ENCODE assay signal across 19 mouse cellular contexts in the genomic region with DNA sequence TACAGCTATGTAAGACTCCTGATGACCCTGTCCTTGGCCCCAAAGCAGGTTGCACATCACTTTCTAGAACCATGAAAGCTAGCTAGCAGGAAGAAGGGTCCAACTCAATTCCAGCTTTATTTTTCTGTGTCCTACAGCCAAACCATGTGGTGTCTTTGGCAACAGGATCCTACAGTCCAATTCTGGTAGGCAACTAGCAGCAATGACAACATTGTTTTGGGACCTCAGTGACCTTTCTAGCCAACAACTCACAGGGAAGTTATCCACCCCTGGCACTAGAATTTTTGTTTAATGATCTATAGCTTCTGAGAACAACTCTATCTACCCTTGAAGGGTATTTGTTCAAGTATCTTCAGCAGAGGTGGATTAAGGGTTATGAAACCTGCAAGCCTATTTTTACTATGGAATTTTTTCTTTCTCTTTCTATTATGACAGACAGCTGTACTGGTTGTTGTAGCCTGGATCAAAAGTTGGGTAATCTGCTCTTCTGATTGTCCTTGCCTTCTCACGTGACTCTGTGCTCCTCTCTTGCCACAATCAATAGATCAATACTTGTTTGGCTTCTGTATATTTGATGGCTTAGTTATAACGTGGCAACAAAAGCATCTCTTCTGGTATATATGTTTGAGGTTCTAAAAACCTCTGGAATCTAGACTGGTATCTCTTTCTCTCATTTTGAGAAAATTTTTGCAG.
"Had no signal": no experiment of that assay in that cellular context is flagged by ENCODE, and none has a peak within 500 bp of the region (broad histone marks: within the 10 kb centered on the region; RNA-seq: fewer than 3 reads in every experiment).

No protein-coding gene starts in this region.

- H3K4me3 ChIP-seq: midbrain, embryonic 10.5 days; midbrain, embryonic 12.5 days; myocyte; neural tube, embryonic 13.5 days; neural tube, embryonic 15.5 days had no signal

- H3K36me3 ChIP-seq: midbrain, embryonic 10.5 days; midbrain, embryonic 12.5 days; neural tube, embryonic 13.5 days; neural tube, embryonic 15.5 days had no signal

- H3K27ac ChIP-seq: midbrain, embryonic 10.5 days; midbrain, embryonic 12.5 days; neural tube, embryonic 13.5 days; neural tube, embryonic 15.5 days had no signal

- H3K4me1 ChIP-seq: midbrain, embryonic 10.5 days; midbrain, embryonic 12.5 days; neural tube, embryonic 13.5 days; neural tube, embryonic 15.5 days had no signal

- H3K9ac ChIP-seq: lung, embryonic 14.5 days; midbrain, embryonic 12.5 days; neural tube, embryonic 13.5 days; neural tube, embryonic 15.5 days had no signal

- ATAC-seq: midbrain, embryonic 16.5 days had no signal

- DNase-seq: lung, adult 18-20 months; lung, embryonic 14.5 days; lung, postnatal 10 days; lung, postnatal 4 days; midbrain, embryonic 14.5 days; retina, postnatal 1 day; right cerebral cortex, adult 18-20 months; right cerebral cortex, postnatal 25 days; right cerebral cortex, postnatal 4 days; spleen, adult 18-20 months; thymus, adult 18-20 months; thymus, postnatal 14 days; thymus, postnatal 36 days had no signal

- H3K4me2 ChIP-seq: lung, embryonic 14.5 days; midbrain, embryonic 12.5 days; neural tube, embryonic 13.5 days; neural tube, embryonic 15.5 days had no signal

- H3K27me3 ChIP-seq: midbrain, embryonic 12.5 days; neural tube, embryonic 13.5 days; neural tube, embryonic 15.5 days had no signal

- H3K9me3 ChIP-seq: midbrain, embryonic 10.5 days; midbrain, embryonic 12.5 days; neural tube, embryonic 13.5 days; neural tube, embryonic 15.5 days had no signal
